Mouse (Mus musculus) adrenal gland, postnatal 25 days (tissue): ENCODE results near the gene Specc1l. TPM values are rescaled to one million over a fixed set of nuclear protein-coding genes. Genes with fewer than 3 reads are reported as not detected.
A peak's percentile ranks its signal among the peaks of the same experiment; 100 is the strongest.

ENCODE experiments used
- DNase-seq: peaks from one replicate; pipeline ENCODE4 v3.0.0; 2021; ENCODE audit warnings: mixed read lengths
- long read RNA-seq: library from polyadenylated mRNA; stranded (forward); transcript quantifications from one replicate; pipeline ENCODE4 v2.0.0, GENCODE M21; 2021
- total RNA-seq: library from RNA; stranded (reverse); gene quantifications from 2 replicates; pipeline ENCODE4 v1.2.3, GENCODE M21; 2021

The Specc1l gene
- 53.3 and 63.5 TPM in 2 replicates for total RNA-seq
- long read RNA-seq, full-length matches to known transcripts: 6 of 30 reads
- long read RNA-seq, partial matches to known transcripts: 18 of 30 reads
- long read RNA-seq, other reads (novel, unspliced or antisense): 6 of 30 reads

GRCm38 (mm10) chr10:75211807-75212645 is at the start of gene Specc1l:
Gene Specc1l (plus strand): TSS chr10:75212073.
- peak; percentile 98 for DNase-seq

GRCm38 (mm10) chr10:75165825-75166481 is 45.9 kb upstream of the Specc1l start:
- peak; percentile 35 for DNase-seq

GRCm38 (mm10) chr10:75166601-75167000 is 45.3 kb upstream of the Specc1l start:
- DNase-seq: no peak

GRCm38 (mm10) chr10:75170207-75170850 is 41.5 kb upstream of the Specc1l start:
- peak; percentile 50 for DNase-seq

GRCm38 (mm10) chr10:75173056-75173455 is 38.8 kb upstream of the Specc1l start:
- no peak for DNase-seq

- no peak for DNase-seq
Measured at GRCm38 (mm10) chr10:75173712-75174111, 38.2 kb upstream of the Specc1l start.

- no peak for DNase-seq
Measured at GRCm38 (mm10) chr10:75176494-75176893, 35.4 kb upstream of the Specc1l start.

GRCm38 (mm10) chr10:75178911-75179310 is 33.0 kb upstream of the Specc1l start:
- no peak for DNase-seq

GRCm38 (mm10) chr10:75182151-75182774 is 29.6 kb upstream of the Specc1l start:
- DNase-seq: peak; percentile 76

GRCm38 (mm10) chr10:75184826-75185225 is 27.0 kb upstream of the Specc1l start:
- no peak for DNase-seq

GRCm38 (mm10) chr10:75186551-75186950 is 25.3 kb upstream of the Specc1l start:
- no peak for DNase-seq

- DNase-seq: no peak
Measured at GRCm38 (mm10) chr10:75187366-75188056, 24.4 kb upstream of the Specc1l start.

GRCm38 (mm10) chr10:75191647-75192046 is 20.2 kb upstream of the Specc1l start:
- DNase-seq: no peak

- DNase-seq: no peak
Measured at GRCm38 (mm10) chr10:75197817-75198216, 14.1 kb upstream of the Specc1l start.

GRCm38 (mm10) chr10:75200733-75201132 is 11.1 kb upstream of the Specc1l start:
- no peak for DNase-seq

- no peak for DNase-seq
Measured at GRCm38 (mm10) chr10:75206192-75206591, 5.7 kb upstream of the Specc1l start.

- DNase-seq: no peak
Measured at GRCm38 (mm10) chr10:75210841-75211240, 1.0 kb upstream of the Specc1l start.

GRCm38 (mm10) chr10:75212981-75213380 is 1.1 kb downstream of the Specc1l start:
- DNase-seq: peak; percentile 41

GRCm38 (mm10) chr10:75220722-75221121 is 8.8 kb downstream of the Specc1l start:
- no peak for DNase-seq

- DNase-seq: no peak
Measured at GRCm38 (mm10) chr10:75221936-75222610, 10.2 kb downstream of the Specc1l start.

GRCm38 (mm10) chr10:75222611-75222998 is 10.7 kb downstream of the Specc1l start:
- no peak for DNase-seq
